Mouse (Mus musculus) adrenal gland, adult 8-10 months (tissue): ENCODE measurements around the gene Twsg1. TPM values are rescaled to one million over a fixed set of nuclear protein-coding genes. Genes with fewer than 3 reads are reported as not detected.
A peak's percentile ranks its signal among the peaks of the same experiment; 100 is the strongest.

Source experiments
- DNase-seq: peaks from one replicate; pipeline ENCODE4 v3.0.0; 2022
- total RNA-seq, 4 experiments: library from RNA; stranded (reverse); gene quantifications; 2 replicates each; pipeline ENCODE4 v1.2.4; 2022

The Twsg1 gene
- total RNA-seq, 4 experiments from 2014 or later, result 107 to 156 (median 129) TPM

- no peak for DNase-seq
Observed at GRCm38 (mm10) chr17:65931525-65931924, 19.5 kb downstream of the Twsg1 start.

GRCm38 (mm10) chr17:65930960-65931359, 20.1 kb downstream of the Twsg1 start:
- peak; percentile 76 for DNase-seq

GRCm38 (mm10) chr17:65930158-65930826, 20.7 kb downstream of the Twsg1 start:
- no peak for DNase-seq

- DNase-seq, result no peak
Observed at GRCm38 (mm10) chr17:65929319-65929978, 21.6 kb downstream of the Twsg1 start.

GRCm38 (mm10) chr17:65927077-65927476, 23.9 kb downstream of the Twsg1 start:
- no peak for DNase-seq

- no peak for DNase-seq
Observed at GRCm38 (mm10) chr17:65924218-65924617, 26.8 kb downstream of the Twsg1 start.

- DNase-seq, result no peak
Observed at GRCm38 (mm10) chr17:65921975-65922374, 29.1 kb downstream of the Twsg1 start.

GRCm38 (mm10) chr17:65919235-65919634, 31.8 kb downstream of the Twsg1 start:
- DNase-seq, result no peak

- no peak for DNase-seq
Observed at GRCm38 (mm10) chr17:65916135-65916668, 34.8 kb downstream of the Twsg1 start.

- no peak for DNase-seq
Observed at GRCm38 (mm10) chr17:65914083-65914482, 36.9 kb downstream of the Twsg1 start.

GRCm38 (mm10) chr17:65912202-65912601, 38.8 kb downstream of the Twsg1 start:
- no peak for DNase-seq

- DNase-seq, result no peak
Observed at GRCm38 (mm10) chr17:65911285-65912069, 39.5 kb downstream of the Twsg1 start.

GRCm38 (mm10) chr17:65908270-65908669, 42.8 kb downstream of the Twsg1 start:
- DNase-seq, result no peak

- DNase-seq, result no peak
Observed at GRCm38 (mm10) chr17:65906895-65907401, 44.1 kb downstream of the Twsg1 start.

GRCm38 (mm10) chr17:65906313-65906894, 44.6 kb downstream of the Twsg1 start:
- no peak for DNase-seq

- no peak for DNase-seq
Observed at GRCm38 (mm10) chr17:65905241-65905640, 45.8 kb downstream of the Twsg1 start.

GRCm38 (mm10) chr17:65903826-65904225, 47.2 kb downstream of the Twsg1 start:
- DNase-seq, result no peak

GRCm38 (mm10) chr17:65903011-65903410, 48.0 kb downstream of the Twsg1 start:
- DNase-seq, result no peak

- no peak for DNase-seq
Observed at GRCm38 (mm10) chr17:65902281-65902680, 48.7 kb downstream of the Twsg1 start.

GRCm38 (mm10) chr17:65896016-65896415, 55.0 kb downstream of the Twsg1 start:
- DNase-seq, result no peak

GRCm38 (mm10) chr17:65889476-65889875, 61.5 kb downstream of the Twsg1 start:
- DNase-seq, result no peak

GRCm38 (mm10) chr17:65886571-65886970, 64.5 kb downstream of the Twsg1 start:
- DNase-seq, result no peak
